Comparison of ENCODE assay signal across 30 mouse cellular contexts in genomic region chr9:116263833-116264232, GRCm38 (mm10).
DNase-seq lines count a peak whose midpoint lies in the region; ATAC-seq and TF ChIP-seq lines count a peak whose summit lies in the region.
"Had no signal": no experiment of that assay in that cellular context is flagged by ENCODE, and none has a peak within 500 bp of the region (broad histone marks: within the 10 kb centered on the region; RNA-seq: fewer than 3 reads in every experiment).

No protein-coding gene starts in this region.

- WGBS in thymus, adult 2 months = 29% methylated on average over 7 of the region's 7 CpGs

- H3K4me1 ChIP-seq in thymus, adult 2 months (replicated peaks; ENCODE audit: control insufficient read depth, insufficient read depth, low read length) = peaks cover 7% of the 10 kb centered on the region
- H3K4me1 ChIP-seq: embryonic facial prominence, embryonic 12.5 days; liver, embryonic 13.5 days; midbrain, embryonic 13.5 days; neural tube, embryonic 15.5 days had no signal

- peak; percentile 82 for ATAC-seq in activated CD4-positive, CD25-positive, alpha-beta regulatory T cell, adult 4 months
- ATAC-seq: forebrain, embryonic 14.5 days; hindbrain, postnatal 0 days; intestine, postnatal 0 days; midbrain, embryonic 13.5 days had no signal

- no peaks in the 10 kb centered on the region for H3K27me3 ChIP-seq in thymus, adult 2 months (ENCODE audit: control insufficient read depth, insufficient read depth, low read length)
- H3K27me3 ChIP-seq: CH12.LX; embryonic facial prominence, embryonic 12.5 days; heart, embryonic 15.5 days; limb, embryonic 15.5 days; liver, embryonic 13.5 days; midbrain, embryonic 13.5 days; neural tube, embryonic 15.5 days had no signal

- peak; percentile 29 to 30 for DNase-seq in spleen, postnatal 36 days (ENCODE audit: low spot score in 2 of 2)
- no peak for DNase-seq in spleen, adult 18-20 months
- peak; percentile 48 for DNase-seq in thymus, adult 2 months
- peak; percentile 44 for DNase-seq in thymus, postnatal 4 days
- no peak for DNase-seq in embryo, embryonic 11 days
- DNase-seq in cerebellum, adult 11 months = no peak
- no peak for DNase-seq in right cerebral cortex, postnatal 10 days (ENCODE audit: low spot score in 2 of 2)
- DNase-seq: adrenal gland, postnatal 10 days; cerebellum, adult 18-20 months; cerebellum, postnatal 10 days; gastrocnemius, postnatal 14 days; kidney, postnatal 25 days; liver, embryonic 13.5 days; lung, adult 18-20 months; lung, postnatal 10 days; retina, postnatal 1 day; right cerebral cortex, postnatal 25 days had no signal

- no peak for TF ChIP-seq CTCF in thymus, adult 2 months (IDR thresholded peaks at IDR 0.05; ENCODE audit: borderline replicate concordance, control insufficient read depth, extremely low read depth, insufficient read depth, low read length, poor library complexity)

- no peak overlapping the region for H3K4me3 ChIP-seq in thymus, adult 2 months (ENCODE audit: control insufficient read depth, insufficient read depth, low read length)
- H3K4me3 ChIP-seq: embryonic facial prominence, embryonic 12.5 days; heart, embryonic 10.5 days; heart, embryonic 15.5 days; limb, embryonic 15.5 days; liver, embryonic 13.5 days; midbrain, embryonic 13.5 days; neural tube, embryonic 15.5 days had no signal

- TF ChIP-seq POLR2A in thymus, adult 2 months (IDR thresholded peaks at IDR 0.05; ENCODE audit: control insufficient read depth, extremely low read depth, insufficient read depth, low read length, poor library complexity) = no peak

- no peak overlapping the region for H3K27ac ChIP-seq in thymus, adult 2 months (ENCODE audit: control insufficient read depth, insufficient read depth, low read length)
- H3K27ac ChIP-seq: embryonic facial prominence, embryonic 12.5 days; heart, embryonic 10.5 days; heart, embryonic 15.5 days; hindbrain, postnatal 0 days; limb, embryonic 15.5 days; liver, embryonic 13.5 days; macrophage; midbrain, embryonic 13.5 days; neural tube, embryonic 15.5 days; stomach, postnatal 0 days had no signal

- H3K36me3 ChIP-seq in thymus, adult 2 months (ENCODE audit: control insufficient read depth, insufficient read depth, low read length) = no peaks in the 10 kb centered on the region
- H3K36me3 ChIP-seq: embryonic facial prominence, embryonic 12.5 days; heart, embryonic 10.5 days; heart, embryonic 15.5 days; limb, embryonic 15.5 days; liver, embryonic 13.5 days; midbrain, embryonic 13.5 days; neural tube, embryonic 15.5 days had no signal

Comparison
In these comparisons a context has a peak if more than half of its experiments do, and no peak if none do; other contexts are left out.
1. DNase-seq: peak in spleen, postnatal 36 days (2 of 2), thymus, adult 2 months (single experiment) and thymus, postnatal 4 days (single experiment); none in spleen, adult 18-20 months (0 of 2), embryo, embryonic 11 days (single experiment), cerebellum, adult 11 months (single experiment) and right cerebral cortex, postnatal 10 days (0 of 2).